Mouse (Mus musculus): Measurements from ENCODE around the gene Nod1. TPM values are rescaled to one million over a fixed set of nuclear protein-coding genes. Genes with fewer than 3 reads are reported as not detected.
A peak's percentile ranks its signal among the peaks of the same experiment; 100 is the strongest.

Nod1 gene
- polyA plus RNA-seq, 1 experiment from 2014 or later = 4.7 TPM

DNA sequence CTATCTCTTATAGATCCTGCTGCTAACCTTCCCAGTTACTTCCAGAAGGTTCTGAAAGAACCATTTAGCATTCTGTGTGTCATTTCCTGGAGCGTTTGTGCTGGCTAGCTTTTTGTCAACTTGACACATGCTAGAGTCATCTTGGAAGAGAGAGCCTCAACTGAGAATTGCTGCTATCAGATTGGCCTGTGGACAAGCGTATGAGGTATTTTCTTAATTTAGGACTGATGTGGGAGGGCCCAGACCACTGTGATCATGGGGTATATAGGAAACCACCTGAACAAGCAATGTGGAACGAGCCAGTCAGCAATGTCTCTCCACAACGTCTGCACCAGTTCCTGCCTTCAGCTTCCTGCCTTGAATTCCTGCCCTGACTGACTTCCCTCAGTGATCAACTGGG is 31.1 kb upstream of the Nod1 start:
- Histone ChIP-seq H3K4me1 (no peaks in the 10 kb centered on the region), H3K9ac (no peak overlapping the region), H3K27ac (no peak overlapping the region), H3K4me3 (no peak overlapping the region), H3K27me3 (0 out of 2 replicates have a peak, but pooled peaks cover 4% of the 10 kb centered on the region), H3K4me2 (replicated peaks) (no peak overlapping the region), H3K36me3 (no peaks in the 10 kb centered on the region), H3K9me3 (no peaks in the 10 kb centered on the region)
- 67% methylated on average over 4 of the region's 4 CpGs for WGBS
- ATAC-seq (ENCODE audit: insufficient number of reproducible peaks, insufficient read depth, low FRiP score, low TSS enrichment) = no peak

DNA sequence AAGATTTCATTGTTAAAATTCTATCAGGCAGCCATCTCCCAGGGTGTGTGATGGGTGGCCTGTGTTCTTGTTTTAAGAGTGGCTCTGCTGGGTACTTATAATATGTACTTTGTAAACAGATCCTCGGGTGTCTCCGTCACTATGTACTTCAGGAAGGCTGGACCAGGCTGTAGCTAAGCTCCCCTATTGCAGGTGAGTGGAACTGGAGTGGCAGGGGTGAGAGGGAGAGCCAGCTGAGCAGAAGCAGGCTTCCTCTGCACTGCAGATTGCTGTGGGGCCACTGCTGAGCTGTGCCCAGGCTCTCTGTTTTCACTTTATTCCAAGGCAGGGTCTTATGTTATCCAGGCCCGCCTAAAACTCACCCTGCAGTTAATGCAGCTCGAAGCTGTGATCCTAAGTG is 30.0 kb upstream of the Nod1 start:
- no peak overlapping the region for H3K4me2 ChIP-seq (replicated peaks)
- no peaks in the 10 kb centered on the region for H3K36me3 ChIP-seq
- H3K4me3 ChIP-seq = no peak overlapping the region
- no peak overlapping the region for H3K27ac ChIP-seq
- no peak overlapping the region for H3K9ac ChIP-seq
- ATAC-seq (ENCODE audit: insufficient number of reproducible peaks, insufficient read depth, low FRiP score, low TSS enrichment) = no peak
- H3K9me3 ChIP-seq = no peaks in the 10 kb centered on the region
- 55% methylated on average over 4 of the region's 4 CpGs for WGBS
- H3K4me1 ChIP-seq = no peaks in the 10 kb centered on the region
- no peaks in the 10 kb centered on the region for H3K27me3 ChIP-seq

DNA sequence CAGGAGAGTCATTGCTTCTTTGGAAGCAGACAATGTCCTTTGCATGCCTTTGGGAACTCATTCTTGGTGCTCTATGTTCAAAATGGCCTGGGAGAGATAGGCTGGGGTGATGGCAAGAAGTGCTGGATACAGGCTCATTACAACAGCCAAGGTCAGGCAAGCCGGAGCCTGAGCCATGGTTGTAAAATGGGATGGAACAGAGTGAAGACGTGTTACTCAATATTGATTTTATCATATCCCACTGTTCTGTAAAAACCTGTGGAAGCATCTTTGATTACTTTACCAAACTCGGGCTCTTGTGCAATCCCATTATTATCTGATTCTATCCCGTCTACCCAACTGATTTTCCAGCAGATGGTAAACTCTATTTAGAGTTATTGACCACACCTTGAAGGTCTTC is 28.9 kb upstream of the Nod1 start:
- Histone ChIP-seq H3K9ac (no peak overlapping the region), H3K27ac (no peak overlapping the region), H3K36me3 (no peaks in the 10 kb centered on the region), H3K4me1 (no peaks in the 10 kb centered on the region), H3K9me3 (no peaks in the 10 kb centered on the region), H3K4me3 (no peak overlapping the region), H3K27me3 (no peaks in the 10 kb centered on the region), H3K4me2 (replicated peaks) (no peak overlapping the region)
- no peak for ATAC-seq (ENCODE audit: insufficient number of reproducible peaks, insufficient read depth, low FRiP score, low TSS enrichment)
- 83% methylated on average over 4 of the region's 4 CpGs for WGBS

DNA sequence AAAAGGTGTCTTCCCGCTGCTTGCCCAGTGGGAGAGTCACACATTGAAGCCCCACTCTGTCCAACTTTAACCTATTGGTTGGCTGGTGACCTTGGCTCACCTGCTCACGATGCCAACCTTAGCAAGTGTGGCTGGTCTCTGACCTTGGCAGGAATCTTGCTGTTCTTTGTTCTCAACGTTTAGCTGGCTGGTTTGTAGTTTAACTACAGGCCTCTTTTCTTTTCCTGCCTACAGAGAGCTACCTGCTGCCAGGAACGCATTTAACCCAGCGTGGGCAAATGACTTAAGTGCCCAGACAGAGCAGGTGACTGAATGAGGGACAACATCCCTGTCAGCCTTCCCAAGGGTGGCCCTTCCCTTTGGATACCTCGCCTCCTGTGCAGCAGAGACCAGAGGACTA is 25.3 kb upstream of the Nod1 start:
- no peaks in the 10 kb centered on the region for H3K27me3 ChIP-seq
- H3K27ac ChIP-seq = no peak overlapping the region
- WGBS = 81% methylated on average over 6 of the region's 6 CpGs
- no peaks in the 10 kb centered on the region for H3K36me3 ChIP-seq
- ATAC-seq (ENCODE audit: insufficient number of reproducible peaks, insufficient read depth, low FRiP score, low TSS enrichment) = no peak
- H3K9ac ChIP-seq = no peak overlapping the region
- no peaks in the 10 kb centered on the region for H3K9me3 ChIP-seq
- H3K4me2 ChIP-seq (replicated peaks) = no peak overlapping the region
- H3K4me1 ChIP-seq = no peaks in the 10 kb centered on the region
- H3K4me3 ChIP-seq = no peak overlapping the region

DNA sequence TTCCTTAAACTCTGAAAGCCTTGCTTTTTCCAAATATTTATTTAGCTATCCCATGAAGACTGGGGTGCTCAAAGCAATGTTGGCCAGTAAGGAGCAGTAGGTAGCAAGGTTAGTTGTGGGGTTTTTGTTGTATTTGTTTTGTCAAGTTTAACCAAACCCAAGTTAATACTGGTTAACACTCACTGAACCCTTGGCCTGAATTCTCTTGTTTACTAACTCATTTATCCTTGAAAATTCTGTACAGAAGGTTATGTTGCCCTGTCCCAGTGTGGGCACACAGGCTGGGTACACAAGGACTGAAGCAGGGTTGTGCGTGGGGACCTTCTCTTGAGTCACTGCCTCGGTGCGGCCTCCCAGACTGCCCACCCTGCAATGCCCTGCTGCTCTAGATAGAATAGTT is 23.9 kb upstream of the Nod1 start:
- Histone ChIP-seq H3K9me3 (no peaks in the 10 kb centered on the region), H3K27me3 (no peaks in the 10 kb centered on the region), H3K4me2 (replicated peaks) (no peak overlapping the region), H3K4me3 (no peak overlapping the region), H3K36me3 (no peaks in the 10 kb centered on the region), H3K4me1 (peaks cover 7% of the 10 kb centered on the region; the same call in 1 of the 2 replicates), H3K27ac (no peak overlapping the region), H3K9ac (no peak overlapping the region)
- WGBS = 89% methylated on average over 3 of the region's 3 CpGs
- no peak for ATAC-seq (ENCODE audit: insufficient number of reproducible peaks, insufficient read depth, low FRiP score, low TSS enrichment)

DNA sequence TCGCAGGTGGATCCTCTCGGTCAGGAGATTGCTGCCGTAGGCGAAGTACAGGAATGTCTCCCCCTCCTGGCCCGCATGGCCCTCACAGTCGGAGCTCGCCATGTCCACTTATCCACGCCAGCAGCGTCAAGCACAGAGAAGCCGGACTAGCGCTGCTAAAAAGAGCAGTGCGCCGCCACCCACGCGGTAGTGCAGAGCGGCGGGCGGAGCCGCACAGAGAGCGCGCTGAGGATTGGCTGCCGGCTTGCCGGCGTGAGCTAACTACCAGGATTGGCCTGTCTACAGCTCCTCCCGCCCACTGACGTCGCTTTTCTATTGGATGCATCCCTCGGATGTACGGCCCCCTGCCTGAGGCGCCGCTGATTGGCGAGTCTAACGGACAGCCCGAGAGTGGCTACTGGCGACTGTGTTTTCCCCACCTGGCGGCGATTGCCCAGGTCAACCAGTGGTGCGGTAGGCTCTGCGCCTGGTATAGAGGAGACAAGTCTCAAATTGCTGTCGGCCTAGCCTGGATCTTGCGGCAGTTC is 20.4 kb upstream of the Nod1 start, which contains the start of gene Ggct:
TSS of gene Ggct (minus strand) at position 217 of the 527 bp plus-strand sequence.
- Histone ChIP-seq H3K9ac (peak within 1 kb of the TSS; percentile 58), H3K27me3 (no peaks in the 10 kb centered on the region), H3K27ac (no peak within 1 kb of the TSS), H3K4me2 (replicated peaks) (peak within 1 kb of the TSS; percentile 82), H3K9me3 (no peaks in the 10 kb centered on the region), H3K36me3 (no peaks in the 10 kb centered on the region), H3K4me1 (peaks cover 7% of the 10 kb centered on the region; the same call in 1 of the 2 replicates), H3K4me3 (peak within 1 kb of the TSS; percentile 51)
- ATAC-seq (ENCODE audit: insufficient number of reproducible peaks, insufficient read depth, low FRiP score, low TSS enrichment) = peak; percentile 100
- WGBS = under 1% methylated on average over 41 of the region's 41 CpGs

DNA sequence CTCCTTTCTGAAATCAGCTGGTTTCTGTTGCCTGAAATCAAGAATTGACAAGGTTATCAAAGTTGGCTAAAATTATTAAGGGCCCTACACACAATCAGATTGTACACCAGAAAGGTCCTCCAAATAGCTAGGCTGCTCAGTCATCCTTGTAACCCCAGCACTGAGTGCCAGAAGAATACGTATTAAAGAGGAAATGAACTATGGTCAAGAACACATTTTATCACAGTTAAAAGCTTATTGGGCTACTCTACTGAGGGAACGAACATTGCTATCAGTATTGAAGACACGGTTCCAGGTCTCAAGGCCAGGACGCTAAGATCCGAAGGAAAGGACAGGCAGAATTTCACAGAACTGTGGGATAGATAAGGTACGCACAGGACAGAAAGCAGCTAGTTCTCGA is 19.7 kb upstream of the Nod1 start:
- Histone ChIP-seq H3K4me1 (peaks cover 7% of the 10 kb centered on the region; the same call in 1 of the 2 replicates), H3K4me2 (replicated peaks) (peak overlapping the region; percentile 82), H3K9ac (peak overlapping the region; percentile 58), H3K36me3 (no peaks in the 10 kb centered on the region), H3K9me3 (no peaks in the 10 kb centered on the region), H3K27ac (no peak overlapping the region), H3K27me3 (no peaks in the 10 kb centered on the region), H3K4me3 (peak overlapping the region; percentile 51)
- 9% methylated on average over 7 of the region's 7 CpGs for WGBS
- ATAC-seq (ENCODE audit: insufficient number of reproducible peaks, insufficient read depth, low FRiP score, low TSS enrichment) = no peak

DNA sequence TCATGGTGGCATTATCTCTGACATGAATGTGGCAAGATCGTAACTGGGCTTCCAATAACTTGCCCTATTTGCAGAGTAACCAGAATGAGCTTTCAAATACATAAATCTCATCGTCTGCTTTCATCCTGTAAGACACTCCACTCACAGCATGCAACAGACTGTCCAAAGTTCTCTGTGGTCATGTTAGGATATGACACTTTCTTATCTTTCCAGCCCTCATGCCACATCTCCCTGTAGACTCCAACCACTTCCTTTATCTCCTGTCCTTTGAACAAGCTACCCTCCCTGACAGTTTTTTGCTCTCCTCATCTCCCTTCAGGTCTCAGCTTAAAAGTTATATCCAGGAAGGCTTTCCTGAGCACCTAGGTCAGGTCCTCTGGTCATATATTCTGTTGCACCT is 18.8 kb upstream of the Nod1 start:
- 91% methylated on average over 2 of the region's 2 CpGs for WGBS
- H3K9me3 ChIP-seq = no peaks in the 10 kb centered on the region

DNA sequence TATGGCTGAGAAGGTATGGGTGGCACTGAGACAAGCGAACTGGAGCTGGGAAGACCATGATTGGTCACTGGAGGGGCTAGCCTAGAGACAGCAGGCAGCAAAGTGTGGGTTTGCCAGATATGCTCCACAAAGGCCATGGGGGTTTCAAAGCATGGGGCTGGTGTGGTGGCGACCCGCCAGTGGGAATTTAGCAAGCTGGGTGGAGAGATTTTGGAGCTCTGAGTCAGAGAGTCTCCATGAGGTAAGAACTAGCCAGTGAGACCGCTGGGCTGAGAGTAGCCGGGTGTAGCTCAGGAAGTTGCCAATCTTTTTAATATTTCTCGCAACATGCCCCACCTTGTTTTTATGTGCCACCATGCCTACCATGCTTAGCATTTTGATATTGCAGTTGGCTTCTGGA is 15.7 kb upstream of the Nod1 start:
- Histone ChIP-seq H3K4me1 (peaks cover 7% of the 10 kb centered on the region; the same call in 1 of the 2 replicates), H3K36me3 (no peaks in the 10 kb centered on the region), H3K9me3 (no peaks in the 10 kb centered on the region), H3K27me3 (no peaks in the 10 kb centered on the region), H3K27ac (no peak overlapping the region), H3K4me3 (no peak overlapping the region), H3K9ac (no peak overlapping the region), H3K4me2 (replicated peaks) (no peak overlapping the region)
- WGBS = 89% methylated on average over 6 of the region's 6 CpGs
- ATAC-seq (ENCODE audit: insufficient number of reproducible peaks, insufficient read depth, low FRiP score, low TSS enrichment) = no peak

More for the DNA sequence above, 18.8 kb upstream of the Nod1 start:
- Histone ChIP-seq H3K36me3 (no peaks in the 10 kb centered on the region), H3K9ac (no peak overlapping the region), H3K4me1 (peaks cover 7% of the 10 kb centered on the region; the same call in 1 of the 2 replicates), H3K27me3 (no peaks in the 10 kb centered on the region), H3K27ac (no peak overlapping the region), H3K4me2 (replicated peaks) (no peak overlapping the region), H3K4me3 (no peak overlapping the region)
- no peak for ATAC-seq (ENCODE audit: insufficient number of reproducible peaks, insufficient read depth, low FRiP score, low TSS enrichment)

DNA sequence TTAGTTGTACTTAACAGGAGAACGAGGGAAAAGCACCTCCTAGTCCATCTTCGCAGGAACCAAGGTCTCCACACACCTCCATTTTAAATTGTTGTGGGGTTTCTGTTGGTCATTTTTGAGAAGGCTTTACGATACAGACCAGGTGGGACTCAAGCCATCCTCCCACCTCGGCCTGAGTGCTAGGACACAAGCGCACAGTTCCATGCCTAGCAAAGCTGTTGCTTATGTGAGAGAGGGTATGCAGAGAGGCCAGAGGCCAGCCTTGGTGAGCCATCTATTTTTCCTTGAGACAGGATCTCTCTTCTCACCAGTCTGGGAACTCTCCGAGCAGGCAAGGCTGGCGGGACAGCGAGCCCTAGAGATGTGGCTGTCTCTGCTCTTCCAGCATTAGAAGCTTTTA is 11.7 kb upstream of the Nod1 start:
- no peaks in the 10 kb centered on the region for H3K36me3 ChIP-seq
- H3K4me2 ChIP-seq (replicated peaks) = no peak overlapping the region
- WGBS = 94% methylated on average over 8 of the region's 8 CpGs
- no peaks in the 10 kb centered on the region for H3K27me3 ChIP-seq
- no peak for ATAC-seq (ENCODE audit: insufficient number of reproducible peaks, insufficient read depth, low FRiP score, low TSS enrichment)
- H3K4me3 ChIP-seq = no peak overlapping the region
- no peak overlapping the region for H3K9ac ChIP-seq
- no peaks in the 10 kb centered on the region for H3K4me1 ChIP-seq
- H3K9me3 ChIP-seq = no peaks in the 10 kb centered on the region
- H3K27ac ChIP-seq = no peak overlapping the region

DNA sequence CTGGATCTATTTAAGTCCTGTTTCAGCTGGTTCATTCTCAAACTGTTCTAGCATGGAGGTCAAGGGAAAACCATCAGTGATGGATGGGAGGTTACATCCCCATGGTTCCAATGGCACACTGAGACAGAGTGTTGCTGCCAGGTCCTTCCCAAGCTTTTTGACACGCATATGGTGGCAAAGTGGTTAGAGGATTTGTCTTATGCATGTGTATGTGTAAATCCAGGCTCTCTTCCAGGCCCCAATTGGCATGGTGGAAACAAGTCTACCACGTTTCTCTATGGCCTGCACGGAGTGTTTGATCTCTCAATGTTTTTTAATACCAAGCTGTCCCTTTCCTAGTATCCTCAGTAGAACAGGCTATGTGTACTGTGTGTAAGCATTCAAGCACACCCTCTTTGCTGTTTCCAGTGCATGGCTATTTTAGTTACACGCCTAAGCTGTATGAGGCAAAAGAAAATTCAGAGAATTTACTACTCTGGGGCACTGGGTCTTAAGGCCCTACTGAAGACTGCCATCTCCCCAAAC is 11.2 kb upstream of the Nod1 start:
- Histone ChIP-seq H3K9ac (no peak overlapping the region), H3K4me2 (replicated peaks) (no peak overlapping the region), H3K27ac (no peak overlapping the region), H3K9me3 (no peaks in the 10 kb centered on the region), H3K4me1 (no peaks in the 10 kb centered on the region), H3K27me3 (no peaks in the 10 kb centered on the region), H3K4me3 (no peak overlapping the region), H3K36me3 (no peaks in the 10 kb centered on the region)
- 91% methylated on average over 4 of the region's 4 CpGs for WGBS
- no peak for ATAC-seq (ENCODE audit: insufficient number of reproducible peaks, insufficient read depth, low FRiP score, low TSS enrichment)

DNA sequence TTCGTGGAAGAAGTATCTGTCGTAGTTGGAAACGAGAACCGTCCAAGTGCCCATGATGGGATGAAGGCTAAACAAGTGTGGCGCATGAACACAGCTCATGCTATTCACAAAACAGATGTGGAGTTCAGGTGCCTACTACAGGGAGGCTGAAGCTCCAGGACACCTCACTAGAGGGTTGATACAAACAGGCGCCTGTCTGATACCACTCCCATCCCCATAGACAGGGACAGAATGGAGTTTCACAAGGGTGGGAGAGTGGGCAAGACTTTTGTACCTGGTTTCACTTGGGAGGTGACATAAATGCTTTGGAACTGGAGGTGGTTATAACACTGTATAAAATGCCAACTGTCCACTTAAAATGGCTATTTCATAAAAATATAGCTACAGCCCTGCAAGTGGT is 7.0 kb upstream of the Nod1 start:
- no peaks in the 10 kb centered on the region for H3K36me3 ChIP-seq
- H3K27me3 ChIP-seq = no peaks in the 10 kb centered on the region
- WGBS = 91% methylated on average over 6 of the region's 6 CpGs
- H3K9me3 ChIP-seq = no peaks in the 10 kb centered on the region
- no peak overlapping the region for H3K4me3 ChIP-seq
- no peak overlapping the region for H3K27ac ChIP-seq
- no peaks in the 10 kb centered on the region for H3K4me1 ChIP-seq
- no peak overlapping the region for H3K9ac ChIP-seq
- H3K4me2 ChIP-seq (replicated peaks) = no peak overlapping the region
- no peak for ATAC-seq (ENCODE audit: insufficient number of reproducible peaks, insufficient read depth, low FRiP score, low TSS enrichment)

All from embryonic facial prominence, embryonic 12.5 days (tissue).